Mouse (Mus musculus): ENCODE measurements around the gene Nup85. TPM values are rescaled to one million over a fixed set of nuclear protein-coding genes. Genes with fewer than 3 reads are reported as not detected.

Nup85 gene
- 17.7 TPM for polyA plus RNA-seq (2014; fragmentation: Illumina TruSeq; extraction: RNeasy Lipid Tissue Mini Kit (QIAGEN cat#74804); ENCODE audit: low read depth, low replicate concordance)

GRCm38 (mm10) chr11:115564064-115564809 lies at the start of gene Nup85:
Gene Nup85, plus strand, starts transcription at chr11:115564434.

GRCm38 (mm10) chr11:115536038-115536681 lies 28.1 kb upstream of the Nup85 start, which contains the start of gene Sumo2:
Gene Sumo2, minus strand, starts transcription at chr11:115536276.

GRCm38 (mm10) chr11:115603476-115604303 lies 39.5 kb downstream of the Nup85 start, which contains the start of the genes Mrps7 and Gga3:
Gene Mrps7, plus strand, starts transcription at chr11:115603925.
Gene Gga3, minus strand, starts transcription at chr11:115604051.

GRCm38 (mm10) chr11:115612410-115613137 lies 48.3 kb downstream of the Nup85 start, which contains the start of gene Mif4gd:
Gene Mif4gd, minus strand, starts transcription at chr11:115612969.

GRCm38 (mm10) chr11:115627705-115628464 lies 63.7 kb downstream of the Nup85 start, which contains the start of gene Slc25a19:
Gene Slc25a19, minus strand, starts transcription at chr11:115628295.

Other genes starting within 250 kb of the Nup85 start
- not detected for gene Ush1g, start 242.4 kb upstream of the Nup85 start, polyA plus RNA-seq (2014; fragmentation: Illumina TruSeq; extraction: RNeasy Lipid Tissue Mini Kit (QIAGEN cat#74804); ENCODE audit: low read depth, low replicate concordance)
- not detected for gene Otop3, start 229.7 kb upstream of the Nup85 start, polyA plus RNA-seq (2014; fragmentation: Illumina TruSeq; extraction: RNeasy Lipid Tissue Mini Kit (QIAGEN cat#74804); ENCODE audit: low read depth, low replicate concordance)
- not detected for gene Hid1, start 196.7 kb upstream of the Nup85 start, polyA plus RNA-seq (2014; fragmentation: Illumina TruSeq; extraction: RNeasy Lipid Tissue Mini Kit (QIAGEN cat#74804); ENCODE audit: low read depth, low replicate concordance)
- gene Cdr2l, start 182.5 kb upstream of the Nup85 start, polyA plus RNA-seq (2014; fragmentation: Illumina TruSeq; extraction: RNeasy Lipid Tissue Mini Kit (QIAGEN cat#74804); ENCODE audit: low read depth, low replicate concordance) = 0.12 TPM
- gene Mrpl58, start 160.7 kb upstream of the Nup85 start, polyA plus RNA-seq (2014; fragmentation: Illumina TruSeq; extraction: RNeasy Lipid Tissue Mini Kit (QIAGEN cat#74804); ENCODE audit: low read depth, low replicate concordance) = 21.0 TPM
- gene Atp5h, start 144.5 kb upstream of the Nup85 start, polyA plus RNA-seq (2014; fragmentation: Illumina TruSeq; extraction: RNeasy Lipid Tissue Mini Kit (QIAGEN cat#74804); ENCODE audit: low read depth, low replicate concordance) = 905 TPM
- gene Kctd2, start 144.3 kb upstream of the Nup85 start, polyA plus RNA-seq (2014; fragmentation: Illumina TruSeq; extraction: RNeasy Lipid Tissue Mini Kit (QIAGEN cat#74804); ENCODE audit: low read depth, low replicate concordance) = 19.2 TPM
- not detected for gene Trim80, start 123.9 kb upstream of the Nup85 start, polyA plus RNA-seq (2014; fragmentation: Illumina TruSeq; extraction: RNeasy Lipid Tissue Mini Kit (QIAGEN cat#74804); ENCODE audit: low read depth, low replicate concordance)
- gene Slc16a5, start 102.0 kb upstream of the Nup85 start, polyA plus RNA-seq (2014; fragmentation: Illumina TruSeq; extraction: RNeasy Lipid Tissue Mini Kit (QIAGEN cat#74804); ENCODE audit: low read depth, low replicate concordance) = 15.7 TPM
- gene Armc7, start 88.8 kb upstream of the Nup85 start, polyA plus RNA-seq (2014; fragmentation: Illumina TruSeq; extraction: RNeasy Lipid Tissue Mini Kit (QIAGEN cat#74804); ENCODE audit: low read depth, low replicate concordance) = 0.40 TPM
- 1.6 TPM for gene Nt5c, start 72.6 kb upstream of the Nup85 start, polyA plus RNA-seq (2014; fragmentation: Illumina TruSeq; extraction: RNeasy Lipid Tissue Mini Kit (QIAGEN cat#74804); ENCODE audit: low read depth, low replicate concordance)
- 5.1 TPM for gene Jpt1, start 50.0 kb upstream of the Nup85 start, polyA plus RNA-seq (2014; fragmentation: Illumina TruSeq; extraction: RNeasy Lipid Tissue Mini Kit (QIAGEN cat#74804); ENCODE audit: low read depth, low replicate concordance)
- gene Sumo2, start 28.2 kb upstream of the Nup85 start, polyA plus RNA-seq (2014; fragmentation: Illumina TruSeq; extraction: RNeasy Lipid Tissue Mini Kit (QIAGEN cat#74804); ENCODE audit: low read depth, low replicate concordance) = 1,030 TPM
- 9.5 TPM for gene Mrps7, start 39.5 kb downstream of the Nup85 start, polyA plus RNA-seq (2014; fragmentation: Illumina TruSeq; extraction: RNeasy Lipid Tissue Mini Kit (QIAGEN cat#74804); ENCODE audit: low read depth, low replicate concordance)
- 2.0 TPM for gene Gga3, start 39.6 kb downstream of the Nup85 start, polyA plus RNA-seq (2014; fragmentation: Illumina TruSeq; extraction: RNeasy Lipid Tissue Mini Kit (QIAGEN cat#74804); ENCODE audit: low read depth, low replicate concordance)
- 23.9 TPM for gene Mif4gd, start 48.5 kb downstream of the Nup85 start, polyA plus RNA-seq (2014; fragmentation: Illumina TruSeq; extraction: RNeasy Lipid Tissue Mini Kit (QIAGEN cat#74804); ENCODE audit: low read depth, low replicate concordance)
- 5.7 TPM for gene Slc25a19, start 63.9 kb downstream of the Nup85 start, polyA plus RNA-seq (2014; fragmentation: Illumina TruSeq; extraction: RNeasy Lipid Tissue Mini Kit (QIAGEN cat#74804); ENCODE audit: low read depth, low replicate concordance)
- gene Grb2, start 144.2 kb downstream of the Nup85 start, polyA plus RNA-seq (2014; fragmentation: Illumina TruSeq; extraction: RNeasy Lipid Tissue Mini Kit (QIAGEN cat#74804); ENCODE audit: low read depth, low replicate concordance) = 57.4 TPM
- 0.97 TPM for gene Tmem94, start 201.0 kb downstream of the Nup85 start, polyA plus RNA-seq (2014; fragmentation: Illumina TruSeq; extraction: RNeasy Lipid Tissue Mini Kit (QIAGEN cat#74804); ENCODE audit: low read depth, low replicate concordance)
- gene Caskin2, start 249.2 kb downstream of the Nup85 start, polyA plus RNA-seq (2014; fragmentation: Illumina TruSeq; extraction: RNeasy Lipid Tissue Mini Kit (QIAGEN cat#74804); ENCODE audit: low read depth, low replicate concordance) = 0.53 TPM

Measured in kidney, adult 10 weeks (tissue).